Mouse (Mus musculus) CH12.LX (cell line): Measurements from ENCODE around the gene Zfp592. TPM values are rescaled to one million over a fixed set of nuclear protein-coding genes. Genes with fewer than 3 reads are reported as not detected.

Source experiments
- DNase-seq: peaks from one replicate; pipeline ENCODE4 v3.0.0-alpha.2; 2013; ENCODE audit errors: extremely low read depth
- H3K27ac ChIP-seq: 2 replicates; pipeline ENCODE4 v1.5.1; 2012; ENCODE audit warnings: low read depth, mild to moderate bottlenecking, control low read depth, moderate library complexity; ENCODE audit not compliant: insufficient read depth
- H3K27me3 ChIP-seq: replicated peaks from 2 replicates; pipeline ENCODE3; 2012; ENCODE audit warnings: inconsistent platforms
- H3K36me3 ChIP-seq, 2 experiments: replicated peaks in 1 of 2; 2 replicates each; pipeline versions ENCODE3 to v1.6.1; 2012; ENCODE audit warnings: inconsistent platforms in 1 of 2, low read length in 1 of 2, mild to moderate bottlenecking in 1 of 2, mixed read lengths in 1 of 2, moderate library complexity in 1 of 2; ENCODE audit not compliant: control insufficient read depth in 1 of 2, insufficient read depth in 1 of 2
- H3K4me1 ChIP-seq, 2 experiments: 2 replicates each; pipeline ENCODE4 v1.6.1; 2012; ENCODE audit warnings: inconsistent platforms in 1 of 2, moderate library complexity in 1 of 2; ENCODE audit not compliant: insufficient read depth in 2 of 2, control insufficient read depth in 1 of 2
- H3K4me2 ChIP-seq: 2 replicates; pipeline ENCODE4 v1.6.1; 2012; ENCODE audit warnings: low read depth, mild to moderate bottlenecking, control low read depth; ENCODE audit not compliant: poor library complexity, insufficient read depth, severe bottlenecking
- H3K4me3 ChIP-seq, 3 experiments: fragments of 150-350 bp in 1 of 3; sonication (generic) in 1 of 3; replicated peaks in 1 of 3; 2 replicates each; pipeline versions ENCODE3 to v1.5.1; 2011 to 2012; ENCODE audit warnings: low read depth in 2 of 3, low read length in 2 of 3, mild to moderate bottlenecking in 2 of 3, moderate library complexity in 2 of 3, control low read depth in 1 of 3, improper control_type of control experiment in 1 of 3, inconsistent platforms in 1 of 3, mixed read lengths in 1 of 3; ENCODE audit not compliant: poor library complexity in 1 of 3
- H3K79me2 ChIP-seq: replicated peaks from 2 replicates; pipeline ENCODE4 v1.6.1; 2012; ENCODE audit warnings: mild to moderate bottlenecking, moderate library complexity; ENCODE audit not compliant: control insufficient read depth, poor library complexity, insufficient read depth, severe bottlenecking; ENCODE audit errors: extremely low read depth
- H3K9ac ChIP-seq: 2 replicates; pipeline ENCODE4 v1.6.1; 2012; ENCODE audit warnings: low read depth, mild to moderate bottlenecking, control low read depth, moderate library complexity; ENCODE audit not compliant: insufficient read depth
- H3K9me3 ChIP-seq: replicated peaks from 2 replicates; pipeline ENCODE3; 2012; ENCODE audit warnings: low read length, inconsistent platforms, mixed read lengths
- CHD1 ChIP-seq: IDR thresholded peaks from 2 replicates; pipeline ENCODE4 v1.6.1; 2012; ENCODE audit warnings: low read depth, low read length, improper control_type of control experiment, inconsistent platforms
- CHD2 ChIP-seq: IDR thresholded peaks from 2 replicates; pipeline ENCODE4 v1.6.1; 2011; ENCODE audit warnings: low read length, improper control_type of control experiment
- E2F4 ChIP-seq: IDR thresholded peaks from 2 replicates; pipeline ENCODE4 v1.6.1; 2011; ENCODE audit warnings: low read depth, low read length, improper control_type of control experiment; ENCODE audit not compliant: insufficient replicate concordance
- EP300 ChIP-seq: IDR thresholded peaks from 2 replicates; pipeline ENCODE4 v1.6.1; 2011; ENCODE audit warnings: low read length, improper control_type of control experiment
- ETS1 ChIP-seq: conservative IDR thresholded peaks from 2 replicates; pipeline ENCODE4 v1.6.1; 2012; ENCODE audit warnings: low read depth, mild to moderate bottlenecking, inconsistent platforms, low read length, improper control_type of control experiment, moderate library complexity
- GABPA ChIP-seq: IDR thresholded peaks from 2 replicates; pipeline ENCODE4 v1.6.1; 2012; ENCODE audit warnings: low read depth, low read length, improper control_type of control experiment, inconsistent platforms; ENCODE audit not compliant: insufficient replicate concordance
- HCFC1 ChIP-seq: IDR thresholded peaks from 2 replicates; pipeline ENCODE4 v1.6.1; 2012; ENCODE audit warnings: low read depth, mild to moderate bottlenecking, inconsistent platforms, low read length, improper control_type of control experiment
- IRF4 ChIP-seq: IDR thresholded peaks from 2 replicates; pipeline ENCODE4 v1.6.1; 2014; ENCODE audit warnings: low read depth, mild to moderate bottlenecking, inconsistent platforms, low read length, improper control_type of control experiment
- JUN ChIP-seq: IDR thresholded peaks from 2 replicates; pipeline ENCODE4 v1.6.1; 2011; ENCODE audit warnings: low read depth, mild to moderate bottlenecking, low read length, improper control_type of control experiment, moderate library complexity; ENCODE audit not compliant: insufficient read depth
- JUND ChIP-seq: conservative IDR thresholded peaks from 2 replicates; pipeline ENCODE4 v1.6.1; 2011; ENCODE audit warnings: low read depth, low read length, improper control_type of control experiment
- KAT2A ChIP-seq: IDR thresholded peaks from 2 replicates; pipeline ENCODE4 v1.6.1; 2012; ENCODE audit warnings: low read length, improper control_type of control experiment, inconsistent platforms; ENCODE audit not compliant: insufficient replicate concordance
- MAZ ChIP-seq: IDR thresholded peaks from 2 replicates; pipeline ENCODE4 v1.6.1; 2012; ENCODE audit warnings: low read depth, mild to moderate bottlenecking, inconsistent platforms, low read length, improper control_type of control experiment, moderate library complexity
- MEF2A ChIP-seq: IDR thresholded peaks from 2 replicates; pipeline ENCODE4 v1.6.1; 2014; ENCODE audit warnings: low read depth, mild to moderate bottlenecking, inconsistent platforms, low read length, improper control_type of control experiment, borderline replicate concordance
- MYC ChIP-seq: IDR thresholded peaks from 2 replicates; pipeline ENCODE4 v1.6.1; 2011; ENCODE audit warnings: low read depth, mild to moderate bottlenecking, improper control_type of control experiment, low read length
- NELFE ChIP-seq: IDR thresholded peaks from 2 replicates; pipeline ENCODE4 v1.6.1; 2011; ENCODE audit warnings: low read depth, low read length, improper control_type of control experiment
- POLR2A ChIP-seq: IDR thresholded peaks from 2 replicates; pipeline ENCODE4 v1.6.1; 2011; ENCODE audit warnings: low read depth, mild to moderate bottlenecking, improper control_type of control experiment, low read length
- POLR2AphosphoS2 ChIP-seq: IDR thresholded peaks from 2 replicates; pipeline ENCODE4 v1.6.1; 2011; ENCODE audit warnings: low read depth, low read length, improper control_type of control experiment
- SMC3 ChIP-seq: IDR thresholded peaks from 2 replicates; pipeline ENCODE4 v1.6.1; 2011; ENCODE audit warnings: low read depth, low read length, improper control_type of control experiment
- TCF12 ChIP-seq: IDR thresholded peaks from 2 replicates; pipeline ENCODE4 v1.6.1; 2014; ENCODE audit warnings: low read depth, mild to moderate bottlenecking, inconsistent platforms, low read length, improper control_type of control experiment
- USF1 ChIP-seq: IDR thresholded peaks from 2 replicates; pipeline ENCODE4 v1.6.1; 2014; ENCODE audit warnings: low read depth, mild to moderate bottlenecking, inconsistent platforms, low read length, improper control_type of control experiment
- USF2 ChIP-seq: conservative IDR thresholded peaks from 2 replicates; pipeline ENCODE4 v1.6.1; 2011; ENCODE audit warnings: low read depth, low read length, improper control_type of control experiment
- dilution Hi-C: fragments of 300-500 bp; cut with MboI; formaldehyde crosslinking; loops from 2 replicates; pipeline ENCODE4 v1.14.3; 2020; ENCODE audit warnings: low sequenced_read_pairs; ENCODE audit not compliant: extremely low pct_unique_long_range_greater_than_20kb, extremely low pct_ligation_motif_present
- in situ Hi-C: fragments of 300-500 bp; cut with MboI; formaldehyde crosslinking; loops from 3 replicates; pipeline ENCODE4 v1.14.3; 2019; ENCODE audit warnings: low sequenced_read_pairs, low pct_ligation_motif_present, low pct_unique_long_range_greater_than_20kb, mixed read lengths
- polyA plus RNA-seq: library from polyadenylated mRNA; unstranded; fragments of >175 nt; gene quantifications from 2 replicates; pipeline ENCODE4 v1.2.1, GENCODE M21; 2012; ENCODE audit warnings: low read depth; ENCODE audit not compliant: insufficient read length
- total RNA-seq, 2 experiments: library from RNA; depleted of rRNA; stranded (reverse); fragments of 300-350 nt in 1 of 2; fragments of >200 nt in 1 of 2; gene quantifications; 2 replicates each; pipeline ENCODE4 v1.2.3; 2012 to 2014

The Zfp592 gene
- total and polyA plus RNA-seq, 3 experiments = 7.8 to 23.6 (median 10.1) TPM

GRCm38 (mm10) chr7:81075299-81075698, 81.8 kb downstream of the Zfp592 start:
- dilution Hi-C loops (no loop called here), in situ Hi-C loops (no loop called here)
- no peaks in the 10 kb centered on the region for H3K79me2 ChIP-seq
- no peaks in the 10 kb centered on the region for H3K36me3 ChIP-seq
- peaks cover 3% of the 10 kb centered on the region for H3K9me3 ChIP-seq
- TF ChIP-seq POLR2AphosphoS2 (no peak), USF2 (no peak), EP300 (no peak), SMC3 (no peak), USF1 (no peak), MEF2A (no peak), HCFC1 (no peak), POLR2A (no peak), MYC (no peak), KAT2A (no peak), TCF12 (no peak), MAZ (no peak), JUND (no peak), JUN (no peak), NELFE (no peak), CHD2 (no peak), E2F4 (no peak)
- peaks cover 6 to 25% of the 10 kb centered on the region in 2 experiments; a peak in 3 of 4 replicates for H3K4me1 ChIP-seq
- no peak for DNase-seq
- H3K4me2 ChIP-seq = no peak overlapping the region
- no peak overlapping the region for H3K9ac ChIP-seq
- no peak overlapping the region for H3K4me3 ChIP-seq
- peaks cover 5% of the 10 kb centered on the region for H3K27me3 ChIP-seq
- no peak overlapping the region for H3K27ac ChIP-seq

GRCm38 (mm10) chr7:81075732-81076131, 82.3 kb downstream of the Zfp592 start:
- Histone ChIP-seq H3K4me2 (no peak overlapping the region), H3K9me3 (peaks cover 3% of the 10 kb centered on the region), H3K27me3 (peaks cover 5% of the 10 kb centered on the region), H3K4me1 (peaks cover 6 to 25% of the 10 kb centered on the region in 2 experiments; a peak in 3 of 4 replicates), H3K4me3 (no peak overlapping the region), H3K36me3 (no peaks in the 10 kb centered on the region), H3K9ac (no peak overlapping the region), H3K27ac (no peak overlapping the region), H3K79me2 (no peaks in the 10 kb centered on the region)
- in situ Hi-C loops (no loop called here), dilution Hi-C loops (no loop called here)
- no peak for DNase-seq
- no peak for TF ChIP-seq EP300
- TF ChIP-seq ETS1 = no peak
- no peak for TF ChIP-seq MEF2A
- no peak for TF ChIP-seq IRF4
- TF ChIP-seq GABPA = no peak
- no peak for TF ChIP-seq MAZ
- no peak for TF ChIP-seq USF2
- no peak for TF ChIP-seq CHD1
